Mouse (Mus musculus) olfactory bulb, adult 2 months (tissue): ENCODE results near the gene Mest.

Source experiments
- CTCF ChIP-seq: fragments of 200-500 bp; IDR thresholded peaks from 2 replicates; pipeline ENCODE4 v1.5.1; 2012; ENCODE audit warnings: low read depth, mild to moderate bottlenecking, low read length, moderate library complexity; ENCODE audit not compliant: insufficient read depth
- POLR2A ChIP-seq: fragments of 200-500 bp; IDR thresholded peaks from 2 replicates; pipeline ENCODE4 v1.6.1; 2012; ENCODE audit warnings: mild to moderate bottlenecking, low read depth, low read length, moderate library complexity; ENCODE audit not compliant: insufficient read depth

DNA sequence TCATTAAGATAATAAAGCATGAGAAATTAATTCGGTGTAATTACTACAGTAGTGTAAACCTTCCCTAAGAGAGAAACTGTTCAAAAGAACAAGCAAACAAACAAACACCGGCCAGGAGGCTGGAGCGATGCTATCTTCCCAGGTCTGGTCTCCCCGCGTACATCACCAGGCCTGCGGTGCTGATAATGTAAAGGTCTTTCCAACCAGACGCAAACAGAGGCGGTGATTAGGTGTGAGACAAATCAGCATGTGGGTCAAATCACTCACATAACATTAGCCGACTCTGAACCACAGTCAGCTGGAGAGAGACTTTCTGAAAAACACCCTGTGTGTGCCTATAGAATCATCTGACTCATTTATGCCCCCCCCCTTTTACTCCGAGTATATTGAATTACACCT lies 12.0 kb upstream of the Mest start:
- TF ChIP-seq CTCF (no peak), POLR2A (no peak)
